Mouse (Mus musculus) cerebellum, adult 11-12 months (tissue): ENCODE data around the gene Aqr.
A peak's percentile ranks its signal among the peaks of the same experiment; 100 is the strongest.

ENCODE experiments used
- DNase-seq: peaks from one replicate; pipeline ENCODE4 v3.0.0; 2022

Aqr gene

GRCm38 (mm10) chr2:114058226-114058796 is 128.5 kb downstream of the Aqr start:
- no peak for DNase-seq

- peak; percentile 76 for DNase-seq
These were observed 129.4 kb downstream of the Aqr start for GRCm38 (mm10) chr2:114057303-114057853.

DNA sequence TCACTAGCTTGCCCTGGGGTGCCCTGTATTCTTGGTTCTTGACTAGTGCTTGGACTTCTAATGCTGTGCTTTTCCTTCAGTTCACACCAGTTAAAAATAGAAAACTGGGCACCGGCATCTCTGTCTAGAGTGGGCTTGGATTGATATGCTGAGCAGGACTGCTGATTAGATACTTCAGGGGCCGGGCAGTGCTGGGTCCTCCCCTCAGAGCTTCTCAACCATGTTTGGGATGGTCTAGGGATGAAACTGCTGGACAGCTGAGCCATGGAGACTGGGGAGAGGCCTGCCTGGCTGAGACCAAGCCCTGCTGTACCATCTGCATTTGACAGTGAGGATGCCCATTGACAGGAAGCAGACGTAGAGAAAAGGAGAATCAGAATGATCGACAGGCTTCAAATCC is 132.7 kb downstream of the Aqr start:
- no peak for DNase-seq

GRCm38 (mm10) chr2:114052696-114053598 is 133.9 kb downstream of the Aqr start, which contains the start of gene Actc1:
Gene Actc1, minus strand, starts transcription at chr2:114053548.
- DNase-seq = no peak

- DNase-seq = no peak
These were observed 135.0 kb downstream of the Aqr start for GRCm38 (mm10) chr2:114051871-114052241.
